Mouse (Mus musculus) heart, adult 2 months (tissue): ENCODE measurements around the gene Cpped1. TPM values are rescaled to one million over a fixed set of nuclear protein-coding genes. Genes with fewer than 3 reads are reported as not detected.

Experiments
- DNase-seq, 2 experiments: peaks; one replicate each; pipeline ENCODE4 v3.0.0; 2021
- H3K27ac ChIP-seq: fragments of 200-600 bp; 2 replicates; pipeline ENCODE4 v1.8.1; 2022
- H3K27me3 ChIP-seq: fragments of 200-500 bp; 2 replicates; pipeline ENCODE4 v1.6.1; 2012; ENCODE audit warnings: mild to moderate bottlenecking, low read length, inconsistent platforms, mixed read lengths; ENCODE audit not compliant: control insufficient read depth, insufficient read depth
- H3K36me3 ChIP-seq: fragments of 200-500 bp; 2 replicates; pipeline ENCODE4 v1.6.1; 2012; ENCODE audit warnings: low read length, inconsistent platforms; ENCODE audit not compliant: control insufficient read depth, insufficient read depth
- H3K4me1 ChIP-seq: fragments of 200-500 bp; 2 replicates; pipeline ENCODE4 v1.6.1; 2011; ENCODE audit warnings: low read length; ENCODE audit not compliant: control insufficient read depth, insufficient read depth
- H3K4me3 ChIP-seq: fragments of 200-600 bp; 2 replicates; pipeline ENCODE4 v1.8.1; 2022
- H3K79me2 ChIP-seq: fragments of 200-500 bp; replicated peaks from 2 replicates; pipeline ENCODE4 v1.6.1; 2012; ENCODE audit warnings: mild to moderate bottlenecking, inconsistent platforms, low read length, moderate library complexity, mixed read lengths; ENCODE audit not compliant: control insufficient read depth, insufficient read depth
- H3K9ac ChIP-seq: fragments of 200-500 bp; 2 replicates; pipeline ENCODE4 v1.6.1; 2012; ENCODE audit warnings: low read depth, mild to moderate bottlenecking, control low read depth, inconsistent platforms, low read length, mixed read lengths
- CTCF ChIP-seq: fragments of 200-600 bp; IDR thresholded peaks from 2 replicates; pipeline ENCODE4 v1.8.1; 2022; ENCODE audit warnings: antibody characterized with exemption, mild to moderate bottlenecking, moderate library complexity
- EP300 ChIP-seq: fragments of 200-500 bp; IDR thresholded peaks from 2 replicates; pipeline ENCODE4 v1.6.1; 2011; ENCODE audit warnings: low read depth, low read length, control low read depth; ENCODE audit not compliant: insufficient read depth
- POLR2A ChIP-seq: fragments of 200-500 bp; IDR thresholded peaks from 2 replicates; pipeline ENCODE4 v1.6.1; 2011; ENCODE audit warnings: mild to moderate bottlenecking, low read depth, low read length, control low read depth; ENCODE audit not compliant: insufficient read depth
- WGBS: fragments of 180-500 bp; shearing (Covaris S2); methylation state at CpG from one replicate; pipeline ENCODE4 v1.1.7; 2018; 5-methylcytosine and 5-hydroxymethylcytosine counted together
- intact Hi-C: fragments of 180-260 bp; cut with DNase I; formaldehyde crosslinking; loops from one replicate; pipeline ENCODE4 v1.15.1; 2025
- polyA plus RNA-seq: library from polyadenylated mRNA; depleted of rRNA; stranded (reverse); fragments of >200 nt; gene quantifications from 2 replicates; pipeline ENCODE4 v1.2.3, GENCODE M21; 2012
- total RNA-seq, 2 experiments: library from RNA; stranded (reverse); gene quantifications; 2 replicates each; pipeline ENCODE4 v1.2.3; 2021

The Cpped1 gene
- total and polyA plus RNA-seq, 3 experiments: 30.1 to 54.1 (median 49.8) TPM

DNA sequence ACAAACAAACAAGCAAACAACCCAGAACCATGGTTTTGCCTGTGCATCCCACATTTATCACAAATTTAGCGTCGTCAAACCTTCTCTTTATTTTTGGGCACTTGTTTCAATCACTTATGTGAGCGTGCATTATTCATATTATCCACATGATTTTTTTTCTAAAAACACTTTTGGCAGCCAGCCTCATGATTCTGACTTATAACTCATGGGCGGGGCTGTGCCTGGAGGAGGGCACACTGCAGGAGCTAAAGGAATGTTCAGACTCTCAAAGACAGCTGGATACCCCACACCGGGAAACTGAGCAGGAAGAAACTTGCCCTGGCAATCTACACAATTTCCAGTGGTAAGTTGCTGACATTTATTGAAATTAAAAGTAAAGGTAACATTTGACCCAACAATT, 131.1 kb downstream of the Cpped1 start:
- H3K4me3 ChIP-seq: no peak overlapping the region

GRCm38 (mm10) chr16:11776528-11776927, 132.7 kb downstream of the Cpped1 start:
- Histone ChIP-seq H3K4me3 (no peak overlapping the region), H3K9ac (no peak overlapping the region), H3K79me2 (no peaks in the 10 kb centered on the region), H3K27me3 (no peaks in the 10 kb centered on the region), H3K4me1 (no peaks in the 10 kb centered on the region), H3K36me3 (no peaks in the 10 kb centered on the region), H3K27ac (no peak overlapping the region)
- TF ChIP-seq POLR2A (no peak), CTCF (no peak)
- WGBS: 71% methylated on average over 3 of the region's 3 CpGs
- DNase-seq: no peak
- intact Hi-C loops: no loop called here

More for the DNA sequence above, 131.1 kb downstream of the Cpped1 start:
- intact Hi-C loops: no loop called here
- no peaks in the 10 kb centered on the region for H3K36me3 ChIP-seq
- no peaks in the 10 kb centered on the region for H3K4me1 ChIP-seq
- no peaks in the 10 kb centered on the region for H3K27me3 ChIP-seq
- WGBS: 73% methylated on average over 5 of the region's 5 CpGs
- H3K9ac ChIP-seq: no peak overlapping the region
- no peak overlapping the region for H3K27ac ChIP-seq
- DNase-seq: no peak
- no peak for TF ChIP-seq CTCF
- TF ChIP-seq POLR2A: no peak
- no peak for TF ChIP-seq EP300
- no peaks in the 10 kb centered on the region for H3K79me2 ChIP-seq

DNA sequence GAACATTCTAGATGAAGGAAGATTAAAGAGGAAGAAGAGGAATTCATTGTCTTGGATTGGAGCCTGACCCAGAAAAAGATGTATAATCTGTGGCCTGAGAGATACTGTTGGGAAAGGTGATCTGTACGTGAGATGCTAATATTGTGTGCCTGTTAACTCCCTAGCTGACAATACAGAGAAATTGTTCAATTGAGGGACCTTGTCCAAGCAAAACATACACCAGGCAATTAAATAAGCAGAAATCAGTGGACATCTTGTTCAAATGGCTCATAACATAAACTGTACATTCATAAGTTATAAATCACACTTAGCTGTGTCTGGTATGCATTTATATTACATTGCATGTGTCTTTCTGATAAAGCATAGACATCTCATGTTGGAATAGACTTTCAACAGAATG, 134.9 kb downstream of the Cpped1 start:
- Histone ChIP-seq H3K9ac (no peak overlapping the region), H3K27ac (no peak overlapping the region), H3K27me3 (no peaks in the 10 kb centered on the region), H3K4me1 (no peaks in the 10 kb centered on the region), H3K79me2 (no peaks in the 10 kb centered on the region), H3K36me3 (no peaks in the 10 kb centered on the region), H3K4me3 (no peak overlapping the region)
- DNase-seq: no peak
- no peak for TF ChIP-seq CTCF
- no peak for TF ChIP-seq POLR2A
- TF ChIP-seq EP300: no peak
- WGBS: 68% methylated on average over 1 of the region's 1 CpGs
- intact Hi-C loops: no loop called here

DNA sequence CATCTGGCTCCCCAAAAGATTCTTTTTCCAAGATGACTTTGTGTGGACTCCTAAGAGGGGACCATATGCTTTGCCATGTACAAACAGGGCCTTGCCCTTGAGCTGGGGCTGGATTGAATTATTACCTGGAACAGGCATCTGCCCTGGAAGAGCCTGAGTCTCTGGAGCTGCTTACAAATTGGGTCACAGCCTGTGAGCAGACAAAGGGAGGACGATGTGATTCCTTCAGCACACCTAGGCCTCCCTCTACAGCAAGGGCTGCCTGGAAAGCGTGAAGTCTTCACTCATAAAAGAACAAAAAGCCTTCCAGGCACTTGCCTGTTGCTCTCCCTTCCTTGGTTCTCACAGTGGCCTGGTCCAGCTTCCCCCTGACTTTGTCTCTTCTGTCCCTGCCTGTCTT, 136.9 kb downstream of the Cpped1 start:
- no peak for TF ChIP-seq EP300
- H3K4me1 ChIP-seq: no peaks in the 10 kb centered on the region
- H3K9ac ChIP-seq: no peak overlapping the region
- H3K79me2 ChIP-seq: no peaks in the 10 kb centered on the region
- H3K4me3 ChIP-seq: no peak overlapping the region
- no peaks in the 10 kb centered on the region for H3K36me3 ChIP-seq
- no peak for DNase-seq
- H3K27ac ChIP-seq: no peak overlapping the region
- 81% methylated on average over 2 of the region's 2 CpGs for WGBS
- intact Hi-C loops: no loop called here
- H3K27me3 ChIP-seq: no peaks in the 10 kb centered on the region

- H3K27ac ChIP-seq: no peak overlapping the region
- no peaks in the 10 kb centered on the region for H3K79me2 ChIP-seq
- no peak overlapping the region for H3K4me3 ChIP-seq
- 82% methylated on average over 7 of the region's 7 CpGs for WGBS
- TF ChIP-seq POLR2A: no peak
- TF ChIP-seq CTCF: no peak
- no peak for TF ChIP-seq EP300
- intact Hi-C loops: no loop called here
- H3K4me1 ChIP-seq: no peaks in the 10 kb centered on the region
- no peaks in the 10 kb centered on the region for H3K36me3 ChIP-seq
- no peak for DNase-seq
- H3K9ac ChIP-seq: no peak overlapping the region
- H3K27me3 ChIP-seq: no peaks in the 10 kb centered on the region
Measured at GRCm38 (mm10) chr16:11757951-11758350, 151.3 kb downstream of the Cpped1 start.

DNA sequence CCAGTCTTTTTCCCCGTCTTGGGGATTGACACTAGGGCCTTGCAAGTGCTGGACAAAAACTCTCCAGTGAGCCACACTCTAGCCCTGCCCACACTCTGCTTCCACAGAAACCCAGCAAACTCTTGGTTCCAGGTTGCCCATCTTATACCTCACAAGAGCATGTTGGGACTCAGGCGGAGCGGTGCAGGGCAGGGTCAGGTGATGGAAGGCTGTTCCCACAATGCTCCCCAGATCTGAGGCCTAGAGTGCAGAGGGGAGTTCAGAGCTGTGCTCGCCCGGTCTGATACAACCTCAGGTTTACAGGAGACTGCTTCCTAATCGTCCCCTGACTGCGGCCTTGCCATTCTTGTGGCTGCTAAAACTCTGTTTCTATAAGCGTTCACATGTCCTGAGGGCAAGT, 151.8 kb downstream of the Cpped1 start:
- TF ChIP-seq CTCF (no peak), EP300 (no peak), POLR2A (no peak)
- Histone ChIP-seq H3K9ac (no peak overlapping the region), H3K4me1 (no peaks in the 10 kb centered on the region), H3K79me2 (no peaks in the 10 kb centered on the region), H3K36me3 (no peaks in the 10 kb centered on the region), H3K27me3 (no peaks in the 10 kb centered on the region), H3K27ac (no peak overlapping the region), H3K4me3 (no peak overlapping the region)
- 95% methylated on average over 8 of the region's 8 CpGs for WGBS
- intact Hi-C loops: no loop called here
- DNase-seq: no peak
